In the genomic region with DNA sequence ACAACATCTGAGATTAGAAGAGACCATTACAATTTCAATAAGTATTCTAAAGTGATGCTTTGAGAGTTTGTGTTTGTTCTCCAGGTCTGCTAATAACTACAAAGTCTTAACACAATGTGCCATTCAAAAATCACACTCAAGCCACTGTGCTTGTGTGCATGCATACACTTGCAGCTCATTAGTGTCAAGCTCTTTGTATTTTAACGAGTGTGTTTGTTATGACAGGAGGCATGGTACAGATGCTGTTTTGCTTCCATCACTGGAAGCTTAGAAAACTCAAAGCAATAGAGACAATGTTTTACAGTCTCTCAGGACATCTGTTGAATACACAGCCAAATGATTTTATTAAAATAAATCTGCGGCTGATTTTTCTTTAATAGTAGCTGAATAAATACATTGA, we compare ENCODE assay signal across 18 mouse cellular contexts.
"Had no signal": no experiment of that assay in that cellular context is flagged by ENCODE, and none has a peak within 500 bp of the region (broad histone marks: within the 10 kb centered on the region; RNA-seq: fewer than 3 reads in every experiment).

No protein-coding gene starts in this region.

- ATAC-seq: midbrain, embryonic 16.5 days had no signal

- H3K36me3 ChIP-seq: midbrain, embryonic 10.5 days; midbrain, embryonic 12.5 days; neural tube, embryonic 13.5 days; neural tube, embryonic 15.5 days had no signal

- H3K4me3 ChIP-seq: midbrain, embryonic 10.5 days; midbrain, embryonic 12.5 days; myocyte; neural tube, embryonic 13.5 days; neural tube, embryonic 15.5 days had no signal

- H3K4me1 ChIP-seq: midbrain, embryonic 10.5 days; midbrain, embryonic 12.5 days; neural tube, embryonic 13.5 days; neural tube, embryonic 15.5 days had no signal

- H3K27me3 ChIP-seq: midbrain, embryonic 12.5 days; neural tube, embryonic 13.5 days; neural tube, embryonic 15.5 days had no signal

- H3K27ac ChIP-seq: midbrain, embryonic 10.5 days; midbrain, embryonic 12.5 days; neural tube, embryonic 13.5 days; neural tube, embryonic 15.5 days had no signal

- DNase-seq: lung, adult 18-20 months; lung, embryonic 14.5 days; lung, postnatal 10 days; lung, postnatal 4 days; midbrain, embryonic 14.5 days; right cerebral cortex, adult 18-20 months; right cerebral cortex, postnatal 25 days; right cerebral cortex, postnatal 4 days; spleen, adult 18-20 months; thymus, adult 18-20 months; thymus, postnatal 14 days; thymus, postnatal 36 days had no signal

- H3K9me3 ChIP-seq: midbrain, embryonic 10.5 days; midbrain, embryonic 12.5 days; neural tube, embryonic 13.5 days; neural tube, embryonic 15.5 days had no signal

- H3K9ac ChIP-seq: lung, embryonic 14.5 days; midbrain, embryonic 12.5 days; neural tube, embryonic 13.5 days; neural tube, embryonic 15.5 days had no signal

- H3K4me2 ChIP-seq: lung, embryonic 14.5 days; midbrain, embryonic 12.5 days; neural tube, embryonic 13.5 days; neural tube, embryonic 15.5 days had no signal
